Mouse (Mus musculus): ENCODE data around the gene Prtg.

The Prtg gene

DNA sequence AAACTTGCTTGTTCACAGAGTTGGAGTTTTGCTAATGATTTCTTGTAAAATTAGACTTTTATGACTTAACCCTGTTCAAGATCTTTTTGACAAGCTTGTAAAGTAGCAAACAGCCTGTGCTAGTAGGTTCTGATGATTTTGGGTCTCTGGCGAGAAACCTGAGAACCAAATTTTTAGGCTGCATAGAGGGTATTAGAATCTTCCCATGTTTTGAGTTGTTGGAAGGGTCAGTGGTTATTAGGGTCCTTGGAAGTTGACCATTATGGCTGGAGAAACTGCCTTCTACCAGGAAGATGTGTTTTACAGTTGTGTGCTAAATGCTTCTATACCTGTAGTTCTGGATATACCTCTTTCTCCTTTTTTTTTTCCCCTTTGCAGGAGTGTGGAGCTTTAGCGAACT lies 2.4 kb downstream of the Prtg start:
- in situ Hi-C loops (cut with MboI, MseI) = no loop called here

DNA sequence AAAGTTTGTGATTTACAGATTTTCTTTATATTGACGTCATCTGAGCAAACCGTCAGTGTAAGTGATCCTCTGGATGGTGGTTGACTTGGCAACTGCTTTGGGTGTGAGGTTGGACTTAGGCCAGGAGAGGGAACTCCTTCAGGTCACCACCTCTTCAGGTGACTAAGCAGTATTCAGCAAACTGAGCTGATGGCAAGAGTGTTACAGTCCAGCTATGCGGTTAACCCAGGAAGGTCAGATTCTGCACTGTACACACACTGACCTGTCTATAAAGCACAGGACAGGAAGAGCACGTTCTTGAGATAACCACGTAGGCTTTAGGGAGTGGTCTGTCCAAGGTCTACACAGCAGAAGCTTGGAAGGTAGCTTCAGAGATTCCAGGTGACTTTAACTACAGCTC lies 3.9 kb downstream of the Prtg start:
- in situ Hi-C loops (cut with MboI, MseI) = no loop called here

- in situ Hi-C loops (cut with MboI, MseI) = no loop called here
These were observed 5.4 kb downstream of the Prtg start for GRCm38 (mm10) chr9:72812091-72812490.

DNA sequence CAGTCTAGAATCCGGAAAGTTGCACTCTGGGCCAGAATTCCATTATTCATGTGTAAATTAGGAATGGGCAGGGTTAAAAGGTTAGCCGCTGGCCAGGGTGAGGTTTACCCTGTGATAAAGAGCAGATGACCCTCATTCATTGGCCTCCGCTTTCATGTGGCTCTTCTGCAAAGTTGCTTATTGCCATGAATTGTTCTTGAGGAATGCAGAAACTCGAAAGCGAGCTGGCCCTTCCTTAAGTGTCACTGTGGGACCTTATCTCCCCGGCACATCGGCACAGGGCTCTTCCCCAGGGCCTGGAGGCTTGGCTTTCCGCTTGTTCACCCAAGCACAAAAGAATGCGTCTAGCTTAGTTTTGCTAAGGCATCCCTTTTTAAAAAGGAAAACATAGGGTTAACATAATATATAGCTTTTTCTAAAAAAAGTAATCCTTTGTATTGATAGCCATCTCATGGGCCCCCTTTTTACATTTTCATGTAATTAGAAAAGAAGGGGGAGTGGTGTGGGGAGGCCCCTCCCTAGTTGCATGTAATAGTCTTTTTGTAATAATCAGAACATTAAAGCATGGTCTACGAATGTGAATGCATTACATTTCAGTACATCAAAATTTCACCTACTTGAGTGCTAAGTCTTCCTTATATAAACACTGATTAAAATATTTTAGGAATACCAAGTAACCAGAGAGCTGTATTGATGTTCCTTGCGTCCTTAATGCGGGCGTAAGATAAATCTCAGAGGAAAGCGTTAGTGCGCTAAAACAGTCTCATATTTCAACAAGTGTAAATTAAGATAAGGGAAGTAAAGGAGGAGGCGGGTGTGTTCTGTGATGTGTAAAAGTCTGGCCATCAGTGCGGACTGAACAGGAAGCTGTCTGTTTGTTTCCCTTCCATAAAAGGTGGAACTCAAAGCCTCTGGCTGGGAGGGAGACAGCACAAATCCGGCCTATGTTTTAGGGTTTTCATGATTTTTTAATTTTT lies 6.2 kb downstream of the Prtg start:
- in situ Hi-C loops (cut with MboI, MseI) = no loop called here

- in situ Hi-C loops (cut with MboI, MseI) = no loop called here
These were observed 18.8 kb downstream of the Prtg start for GRCm38 (mm10) chr9:72825511-72825910.

GRCm38 (mm10) chr9:72825976-72826375 lies 19.3 kb downstream of the Prtg start:
- in situ Hi-C loops (cut with MboI, MseI) = no loop called here

DNA sequence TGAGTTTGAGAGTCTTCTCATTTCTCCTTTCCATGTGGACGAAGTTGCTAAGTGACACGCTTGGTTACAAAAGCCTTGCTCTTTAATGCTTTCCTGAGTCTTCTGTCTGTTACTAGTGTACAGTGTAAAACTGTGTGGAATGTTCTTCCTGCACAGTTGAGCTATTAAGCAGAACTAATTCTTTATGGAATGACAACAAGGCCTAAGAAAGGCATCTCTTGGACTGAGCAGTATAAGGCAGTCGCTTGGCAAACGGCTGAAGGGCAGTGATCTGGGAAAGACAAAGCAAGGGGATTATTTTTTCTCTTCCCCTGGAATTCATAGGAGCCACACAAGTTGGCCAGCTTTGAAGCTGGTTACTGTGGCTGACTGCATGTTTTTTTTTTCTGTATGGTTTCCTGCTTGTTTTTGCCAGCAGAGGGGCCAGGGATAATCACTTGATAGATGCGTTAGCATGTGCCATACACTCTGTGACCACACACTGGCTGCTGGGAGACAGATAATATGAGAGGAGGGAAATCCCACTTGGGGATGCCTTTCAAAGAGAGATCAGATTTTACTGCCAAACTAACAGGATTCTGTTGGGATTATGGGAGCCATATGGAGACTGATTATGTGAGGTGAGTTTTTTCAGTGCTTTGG lies 22.1 kb downstream of the Prtg start:
- in situ Hi-C loops (cut with MboI, MseI) = no loop called here

DNA sequence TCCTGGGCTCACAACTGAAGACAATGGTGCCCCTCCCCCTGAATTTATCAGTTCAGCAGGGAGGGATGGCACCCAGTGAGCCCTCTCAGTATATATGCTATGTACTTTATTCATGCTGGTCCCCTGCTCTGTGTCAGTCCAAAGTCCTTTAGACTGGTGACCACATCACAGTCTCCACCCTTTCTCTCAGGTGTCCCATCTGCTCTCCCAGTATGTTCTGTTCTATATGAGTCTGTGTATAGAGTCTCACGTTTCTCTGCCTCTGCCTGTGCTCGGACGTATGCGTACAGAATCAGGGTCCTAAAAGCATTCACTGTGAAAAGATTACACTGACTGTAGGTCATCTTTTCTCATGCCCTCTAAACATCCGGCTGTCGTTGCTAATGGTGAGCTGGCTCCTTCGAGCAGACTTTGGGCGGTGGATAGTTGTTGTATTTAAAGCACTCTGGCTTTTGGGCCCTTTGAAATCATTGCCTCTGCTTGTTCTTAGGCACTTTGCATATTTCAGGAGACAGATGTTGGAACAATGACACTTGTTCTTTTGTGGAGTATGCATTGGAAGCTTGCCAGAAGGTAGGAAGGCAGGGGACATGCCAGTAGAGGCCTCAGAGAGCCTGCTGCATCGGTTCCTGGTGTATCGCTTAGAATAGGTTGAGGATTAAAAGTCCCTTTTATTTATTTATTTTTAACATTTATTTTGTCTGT lies 27.5 kb downstream of the Prtg start:
- in situ Hi-C loops (cut with MboI, MseI) = loop anchor here (10.0 kb wide), 1 partner anchor 181 kb away; no protein-coding TSS in a partner anchor

GRCm38 (mm10) chr9:72835007-72835406 lies 28.3 kb downstream of the Prtg start:
- in situ Hi-C loops (cut with MboI, MseI) = loop anchor here (10.0 kb wide), 1 partner anchor 180 kb away; no protein-coding TSS in a partner anchor

GRCm38 (mm10) chr9:72836708-72837495 lies 30.2 kb downstream of the Prtg start:
- in situ Hi-C loops (cut with MboI, MseI) = loop anchor here (10.0 kb wide), 1 partner anchor 178 kb away; no protein-coding TSS in a partner anchor

GRCm38 (mm10) chr9:72837598-72838160 lies 31.0 kb downstream of the Prtg start:
- in situ Hi-C loops (cut with MboI, MseI) = loop anchor here (10.0 kb wide), 1 partner anchor 177 kb away; no protein-coding TSS in a partner anchor

DNA sequence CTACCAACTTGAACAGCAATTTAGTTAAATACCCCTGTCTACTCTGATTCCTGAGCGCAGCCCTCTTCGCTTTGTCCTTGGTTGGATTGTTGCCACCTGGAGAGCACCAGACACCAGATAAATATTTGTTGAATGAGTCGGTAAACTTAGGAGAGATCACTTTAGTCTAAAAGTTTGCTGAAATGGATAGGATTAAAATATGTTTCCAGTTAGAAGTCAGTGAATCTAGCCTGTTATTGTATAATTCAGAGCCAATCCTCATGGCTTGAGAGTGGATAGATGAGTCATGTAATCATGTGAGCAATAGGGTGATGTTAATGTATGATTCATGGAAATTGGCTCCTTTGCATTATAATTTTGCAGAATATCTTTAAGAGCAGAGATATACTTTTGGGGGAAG lies 31.6 kb downstream of the Prtg start:
- in situ Hi-C loops (cut with MboI, MseI) = loop anchor here (10.0 kb wide), 1 partner anchor 177 kb away; no protein-coding TSS in a partner anchor

DNA sequence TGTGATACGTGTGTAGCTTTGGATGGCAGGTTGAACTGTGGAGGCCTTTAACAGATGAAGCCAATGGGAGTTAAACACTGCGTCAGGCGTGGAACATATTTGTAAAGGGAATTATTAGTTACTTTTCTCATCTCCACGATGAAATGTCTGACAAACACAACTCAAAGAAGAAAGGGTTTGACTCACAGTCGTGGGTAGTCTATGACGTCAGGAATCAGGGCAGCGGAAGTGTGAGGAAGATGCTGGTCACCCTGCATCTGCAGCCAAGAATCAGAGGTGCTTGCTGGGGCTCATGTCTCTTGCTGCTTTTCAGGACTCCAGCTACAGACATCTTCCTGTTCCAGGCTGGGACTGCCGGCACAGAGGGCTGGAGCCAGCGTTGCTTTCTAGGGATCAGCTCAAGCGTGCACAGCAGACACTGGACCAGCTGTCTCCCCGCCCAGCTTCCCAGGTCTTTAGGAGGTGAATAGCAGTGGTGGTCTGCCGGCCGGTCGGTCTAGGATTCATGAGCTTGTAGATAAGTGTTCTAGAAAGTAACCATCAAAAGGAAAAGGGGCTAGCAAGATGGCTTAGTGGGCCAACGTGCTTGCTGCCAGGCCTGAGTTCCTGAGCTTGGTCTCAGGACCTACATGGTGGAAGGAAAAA lies 32.8 kb downstream of the Prtg start:
- in situ Hi-C loops (cut with MboI, MseI) = loop anchor here (10.0 kb wide), 1 partner anchor 175 kb away; no protein-coding TSS in a partner anchor

DNA sequence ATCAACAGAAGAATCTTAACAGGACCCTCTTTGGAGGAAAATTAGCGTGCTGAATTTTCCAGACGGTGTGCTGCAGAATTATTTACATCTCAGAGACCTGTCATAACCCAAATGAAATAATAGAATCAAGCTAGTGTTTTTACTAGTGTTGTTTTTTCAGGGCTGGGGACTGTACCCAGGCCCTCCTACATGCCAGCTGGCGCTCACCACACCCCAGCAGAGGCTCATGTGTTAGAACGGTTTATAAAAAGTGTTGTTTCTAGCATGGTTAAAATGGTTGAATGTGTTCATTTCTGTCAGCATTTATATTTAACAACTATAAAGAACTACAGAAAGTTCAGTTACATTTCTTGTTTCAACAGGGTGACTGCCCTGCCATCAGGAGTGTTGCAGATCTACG lies 37.8 kb downstream of the Prtg start:
- in situ Hi-C loops (cut with MboI, MseI) = no loop called here

GRCm38 (mm10) chr9:72846160-72846559 lies 39.5 kb downstream of the Prtg start:
- in situ Hi-C loops (cut with MboI, MseI) = no loop called here

- in situ Hi-C loops (cut with MboI, MseI) = no loop called here
These were observed 44.9 kb downstream of the Prtg start for GRCm38 (mm10) chr9:72851541-72851940.

GRCm38 (mm10) chr9:72851979-72852378 lies 45.3 kb downstream of the Prtg start:
- in situ Hi-C loops (cut with MboI, MseI) = no loop called here

DNA sequence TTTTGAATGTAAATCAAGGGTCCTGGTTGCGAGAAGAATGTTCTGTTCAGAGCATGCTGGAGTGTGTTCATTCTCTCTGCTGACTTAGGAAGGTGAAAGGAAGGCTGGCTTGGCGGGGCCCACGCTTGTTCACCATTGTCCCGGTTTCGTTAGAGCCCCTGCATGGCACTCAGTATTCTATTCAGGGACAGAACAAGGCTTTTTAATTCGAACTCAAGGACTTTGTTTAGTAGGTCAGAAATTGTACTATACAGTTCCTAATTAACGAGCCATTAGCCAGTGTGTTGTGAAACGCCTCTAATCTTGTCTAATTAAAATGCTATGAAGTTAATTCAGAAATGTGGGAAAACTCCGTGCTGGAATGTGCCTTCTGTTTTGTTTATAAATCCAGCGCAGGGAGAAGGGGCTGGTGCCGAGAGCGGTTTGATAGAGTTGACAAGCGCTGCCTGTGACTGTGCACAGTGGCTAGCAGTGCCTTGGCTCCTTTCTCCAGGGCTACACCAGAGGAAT lies 47.1 kb downstream of the Prtg start:
- in situ Hi-C loops (cut with MboI, MseI) = no loop called here

DNA sequence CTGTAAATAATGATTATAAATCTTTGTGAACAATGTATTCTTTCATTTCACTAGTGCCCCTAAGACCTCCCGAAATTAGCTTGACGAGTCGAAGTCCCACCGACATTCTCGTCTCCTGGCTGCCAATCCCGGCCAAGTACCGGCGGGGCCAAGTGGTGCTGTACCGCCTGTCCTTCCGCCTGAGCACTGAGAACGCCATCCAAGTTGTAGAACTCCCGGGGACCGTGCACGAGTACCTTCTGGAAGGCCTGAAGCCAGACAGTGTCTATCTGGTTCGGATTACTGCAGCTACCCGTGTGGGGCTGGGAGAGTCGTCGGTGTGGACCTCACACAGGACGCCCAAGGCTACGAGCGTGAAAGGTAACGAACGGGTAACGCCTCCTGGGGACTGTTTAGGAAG lies 50.0 kb downstream of the Prtg start:
- in situ Hi-C loops (cut with MboI, MseI) = no loop called here

- in situ Hi-C loops (cut with MboI, MseI) = no loop called here
These were observed 54.1 kb downstream of the Prtg start for GRCm38 (mm10) chr9:72860764-72861163.

Measured in regulatory T cell (primary cell).